Mouse (Mus musculus) MEL (cell line): ENCODE measurements around the gene Adat3.
"Not testable (repeated sequence)": the region's sequence is repeated elsewhere in the genome, so short reads cannot be mapped to it uniquely, and the experiment has no call there.

ENCODE experiments used
- CHD1 ChIP-seq: IDR thresholded peaks from 2 replicates; pipeline ENCODE4 v1.6.1; 2012; ENCODE audit warnings: low read depth, mild to moderate bottlenecking, inconsistent platforms, low read length, improper control_type of control experiment
- CHD2 ChIP-seq: IDR thresholded peaks from 2 replicates; pipeline ENCODE4 v1.6.1; 2011; ENCODE audit warnings: low read length, improper control_type of control experiment
- CTCF ChIP-seq, 3 experiments: IDR thresholded peaks in 2 of 3; conservative IDR thresholded peaks in 1 of 3; 2 replicates each; pipeline ENCODE4 v1.5.1; 2011 to 2012; ENCODE audit warnings: low read length in 3 of 3, low read depth in 2 of 3, mild to moderate bottlenecking in 2 of 3, improper control_type of control experiment in 1 of 3, inconsistent platforms in 1 of 3, mixed read lengths in 1 of 3, moderate library complexity in 1 of 3; ENCODE audit not compliant: control insufficient read depth in 1 of 3, insufficient read depth in 1 of 3, poor library complexity in 1 of 3, severe bottlenecking in 1 of 3
- GATA1 ChIP-seq: IDR thresholded peaks from 2 replicates; pipeline ENCODE4 v1.6.1; 2011; ENCODE audit warnings: low read depth, low read length, improper control_type of control experiment
- MAX ChIP-seq: IDR thresholded peaks from 2 replicates; pipeline ENCODE4 v1.6.1; 2011; ENCODE audit warnings: low read length, improper control_type of control experiment
- MEF2A ChIP-seq: IDR thresholded peaks from 2 replicates; pipeline ENCODE4 v1.6.1; 2014; ENCODE audit warnings: low read depth, mild to moderate bottlenecking, inconsistent platforms, low read length, improper control_type of control experiment; ENCODE audit not compliant: poor library complexity, insufficient replicate concordance, severe bottlenecking; ENCODE audit errors: extremely low read depth
- NELFE ChIP-seq: IDR thresholded peaks from 2 replicates; pipeline ENCODE4 v1.6.1; 2011; ENCODE audit warnings: low read depth, low read length, improper control_type of control experiment
- POLR2A ChIP-seq, 2 experiments: IDR thresholded peaks; 2 replicates each; pipeline ENCODE4 v1.6.1; 2011 to 2012; ENCODE audit warnings: low read length in 2 of 2, mild to moderate bottlenecking in 2 of 2, control low read depth in 1 of 2, improper control_type of control experiment in 1 of 2, low read depth in 1 of 2, moderate library complexity in 1 of 2; ENCODE audit not compliant: control insufficient read depth in 1 of 2, insufficient read depth in 1 of 2, poor library complexity in 1 of 2
- POLR2AphosphoS2 ChIP-seq: IDR thresholded peaks from 2 replicates; pipeline ENCODE4 v1.6.1; 2011; ENCODE audit warnings: low read length, improper control_type of control experiment
- TAL1 ChIP-seq: IDR thresholded peaks from 2 replicates; pipeline ENCODE4 v1.6.1; 2012; ENCODE audit warnings: mild to moderate bottlenecking, inconsistent platforms, low read length, moderate library complexity, mixed read lengths
- UBTF ChIP-seq: IDR thresholded peaks from 2 replicates; pipeline ENCODE4 v1.6.1; 2012; ENCODE audit warnings: low read depth, mild to moderate bottlenecking, inconsistent platforms, low read length, improper control_type of control experiment, moderate library complexity, borderline replicate concordance; ENCODE audit not compliant: insufficient read depth
- ZKSCAN1 ChIP-seq: IDR thresholded peaks from 2 replicates; pipeline ENCODE4 v1.6.1; 2012; ENCODE audit warnings: low read depth, mild to moderate bottlenecking, inconsistent platforms, low read length, improper control_type of control experiment, moderate library complexity

DNA sequence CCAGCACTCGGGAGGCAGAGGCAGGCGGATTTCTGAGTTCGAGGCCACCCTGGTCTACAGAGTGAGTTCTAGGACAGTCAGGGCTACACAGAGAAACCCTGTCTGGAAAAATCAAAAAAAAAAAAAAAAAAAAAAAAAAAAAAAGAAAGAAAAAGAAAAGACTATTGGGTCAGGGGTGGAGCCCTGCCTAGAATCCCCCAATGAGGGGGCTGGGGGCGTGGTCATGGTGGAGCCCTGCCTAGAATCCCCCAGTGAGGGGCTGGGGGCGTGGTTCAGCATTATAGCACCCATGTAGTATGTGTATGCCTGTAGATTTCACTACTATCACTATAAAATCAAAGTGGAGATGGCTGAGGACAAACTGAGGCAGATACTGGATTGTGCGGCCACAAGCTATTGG lies 47.2 kb downstream of the Adat3 start:
- not testable (repeated sequence) for TF ChIP-seq POLR2A (IDR thresholded peaks at IDR 0.05; ENCODE audit: control insufficient read depth in 1 of 2, insufficient read depth in 1 of 2, low read depth in 1 of 2, low read length in 2 of 2, poor library complexity in 1 of 2); CHD1; CTCF (IDR thresholded peaks at IDR 0.05 in 2 of 3, conservative IDR thresholded peaks at IDR 0.05 in 1 of 3; ENCODE audit: control insufficient read depth in 1 of 3, insufficient read depth in 1 of 3, low read depth in 2 of 3, low read length in 3 of 3, poor library complexity in 1 of 3, severe bottlenecking in 1 of 3); ZKSCAN1; MEF2A; POLR2AphosphoS2; GATA1; NELFE; CHD2; MAX; UBTF; TAL1
